Mouse (Mus musculus) heart, embryonic 13.5 days (tissue): Measurements from ENCODE around the gene Nop2. TPM values are rescaled to one million over a fixed set of nuclear protein-coding genes. Genes with fewer than 3 reads are reported as not detected.

ENCODE experiments used
- ATAC-seq: fragments of 200-750 bp; cut with Nextera tagmentation; 2 replicates; pipeline ENCODE4 v1.8.0; 2017; ENCODE audit warnings: moderate TSS enrichment; ENCODE audit not compliant: insufficient number of reproducible peaks, low FRiP score, low TSS enrichment; ENCODE audit errors: extremely low read depth
- H3K27ac ChIP-seq: fragments of 300-500 bp; sonication (generic); replicated peaks from 2 replicates; pipeline ENCODE4 v1.5.1; 2015; ENCODE audit warnings: moderate library complexity, mild to moderate bottlenecking, inconsistent platforms
- H3K27me3 ChIP-seq: fragments of 300-500 bp; sonication (generic); replicated peaks from 2 replicates; pipeline ENCODE4 v1.6.1; 2015; ENCODE audit warnings: mild to moderate bottlenecking, inconsistent platforms
- H3K36me3 ChIP-seq: fragments of 300-500 bp; sonication (generic); 2 replicates; pipeline ENCODE4 v1.6.1; 2015; ENCODE audit warnings: mild to moderate bottlenecking, inconsistent platforms
- H3K4me1 ChIP-seq: fragments of 300-500 bp; sonication (generic); 2 replicates; pipeline ENCODE4 v1.6.1; 2015; ENCODE audit warnings: inconsistent platforms
- H3K4me2 ChIP-seq: fragments of 300-500 bp; sonication (generic); 2 replicates; pipeline ENCODE4 v1.6.1; 2015; ENCODE audit warnings: inconsistent platforms, mild to moderate bottlenecking, moderate library complexity
- H3K4me3 ChIP-seq: fragments of 300-500 bp; sonication (generic); 2 replicates; pipeline ENCODE4 v1.5.1; 2015; ENCODE audit warnings: moderate library complexity, mild to moderate bottlenecking, inconsistent platforms
- H3K9ac ChIP-seq: fragments of 300-500 bp; sonication (generic); 2 replicates; pipeline ENCODE4 v1.6.1; 2015; ENCODE audit warnings: inconsistent platforms, mild to moderate bottlenecking, moderate library complexity
- H3K9me3 ChIP-seq: fragments of 300-500 bp; sonication (generic); 2 replicates; pipeline ENCODE4 v1.6.1; 2016; ENCODE audit warnings: inconsistent platforms
- WGBS: fragments of 180-500 bp; shearing (Covaris S2); methylation state at CpG from one replicate; pipeline ENCODE4 v1.1.7; 2015; ENCODE audit warnings: mixed read lengths; 5-methylcytosine and 5-hydroxymethylcytosine counted together
- polyA plus RNA-seq: library from polyadenylated mRNA; unstranded; fragments of >200 nt; fragmentation: Nextera tagmentation; extraction: Ambion mirVana; gene quantifications from 2 replicates; pipeline ENCODE4 v1.2.1, GENCODE M21; 2015

The Nop2 gene
- polyA plus RNA-seq, 1 experiment from 2014 or later: 42.7 TPM

GRCm38 (mm10) chr6:125145479-125145951 is 13.8 kb downstream of the Nop2 start:
- Histone ChIP-seq H3K9ac (peak overlapping the region; percentile 88), H3K9me3 (no peaks in the 10 kb centered on the region), H3K4me2 (peak overlapping the region; percentile 96), H3K27me3 (no peaks in the 10 kb centered on the region), H3K4me3 (peak overlapping the region; percentile 75), H3K4me1 (peaks cover 55% of the 10 kb centered on the region), H3K27ac (peak overlapping the region; percentile 96), H3K36me3 (peaks cover 40% of the 10 kb centered on the region)
- 0 out of 2 replicates have a peak, but pooled peaks have one; percentile 11 for ATAC-seq
- 1% methylated on average over 34 of the region's 35 CpGs for WGBS

DNA sequence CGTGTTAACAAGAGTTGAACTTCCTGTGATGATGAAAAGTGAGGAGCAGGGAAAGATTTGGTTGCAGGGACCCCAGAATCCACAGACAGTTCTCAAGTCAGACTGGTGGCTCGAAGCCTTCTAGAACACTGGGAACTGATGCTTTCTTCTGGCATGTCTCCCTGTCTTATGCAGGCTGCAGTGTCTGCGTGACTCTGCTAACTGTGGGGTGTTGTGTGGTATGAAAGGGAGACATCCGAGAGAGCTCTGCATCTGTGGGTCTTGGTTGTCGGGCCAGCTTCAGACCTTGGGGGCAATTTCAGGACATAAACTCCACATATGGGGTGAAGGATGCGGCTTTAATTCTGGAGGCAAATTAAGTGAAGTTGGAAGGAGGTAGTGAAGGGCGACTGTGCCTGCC is 14.4 kb downstream of the Nop2 start:
- no peaks in the 10 kb centered on the region for H3K27me3 ChIP-seq
- peak overlapping the region; percentile 96 for H3K4me2 ChIP-seq
- H3K27ac ChIP-seq: peak overlapping the region; percentile 96; the same call in 1 of the 2 replicates
- no peaks in the 10 kb centered on the region for H3K9me3 ChIP-seq
- H3K4me3 ChIP-seq: peak overlapping the region; percentile 75
- peak overlapping the region; percentile 88 for H3K9ac ChIP-seq
- H3K36me3 ChIP-seq: peaks cover 37% of the 10 kb centered on the region
- peaks cover 56% of the 10 kb centered on the region for H3K4me1 ChIP-seq
- WGBS: 53% methylated on average over 7 of the region's 7 CpGs
- no peak for ATAC-seq

DNA sequence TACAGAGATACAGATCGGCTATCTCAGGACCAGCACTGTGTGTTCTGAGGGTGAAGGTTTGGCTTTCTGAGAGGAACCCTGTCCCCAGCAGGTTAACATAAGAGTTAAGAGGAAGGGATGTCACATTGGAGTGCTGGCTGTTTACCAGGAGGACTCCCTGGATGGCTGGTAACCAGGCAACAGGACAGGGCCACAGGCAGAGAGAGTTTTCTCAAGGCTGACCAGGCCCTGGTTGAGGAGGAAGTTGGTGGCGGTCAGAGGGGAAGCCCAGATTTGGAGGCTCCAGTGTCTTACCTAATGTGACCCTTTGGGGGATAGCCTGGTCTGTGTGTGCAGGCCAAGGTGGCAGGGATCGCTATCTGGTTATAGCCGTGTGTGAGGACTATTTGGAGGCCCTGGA is 15.1 kb downstream of the Nop2 start:
- ATAC-seq: no peak
- Histone ChIP-seq H3K36me3 (peaks cover 37% of the 10 kb centered on the region), H3K27me3 (no peaks in the 10 kb centered on the region), H3K4me1 (peaks cover 56% of the 10 kb centered on the region), H3K9me3 (no peaks in the 10 kb centered on the region), H3K9ac (peak overlapping the region; percentile 88), H3K27ac (peak overlapping the region; percentile 96), H3K4me2 (peak overlapping the region; percentile 96), H3K4me3 (peak overlapping the region; percentile 75)
- WGBS: 55% methylated on average over 4 of the region's 4 CpGs

DNA sequence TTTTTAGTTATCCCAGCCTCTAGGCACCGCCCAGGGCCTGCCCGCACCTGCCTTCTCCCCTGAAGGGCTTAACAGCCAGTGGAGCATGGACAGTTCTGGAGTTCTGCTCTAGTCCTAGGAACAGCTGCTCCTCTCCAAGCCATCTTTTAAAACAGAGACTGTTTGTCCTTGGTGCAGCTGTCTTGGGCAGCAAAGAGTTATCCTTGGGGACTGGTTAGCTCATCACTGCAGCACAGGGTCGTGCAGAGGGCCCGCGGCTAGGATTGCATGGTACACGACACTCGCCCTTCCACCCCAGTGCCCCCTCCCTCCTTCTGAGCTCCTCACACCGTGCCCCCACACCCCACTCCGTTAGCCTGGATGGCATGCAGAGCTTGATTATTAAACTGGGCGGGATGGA is 15.6 kb downstream of the Nop2 start:
- Histone ChIP-seq H3K27ac (peak overlapping the region; percentile 96), H3K9ac (peak overlapping the region; percentile 88), H3K27me3 (no peaks in the 10 kb centered on the region), H3K4me3 (peak overlapping the region; percentile 75), H3K36me3 (peaks cover 37% of the 10 kb centered on the region), H3K4me2 (peak overlapping the region; percentile 96), H3K4me1 (peaks cover 59% of the 10 kb centered on the region), H3K9me3 (no peaks in the 10 kb centered on the region)
- no peak for ATAC-seq
- 45% methylated on average over 10 of the region's 10 CpGs for WGBS

GRCm38 (mm10) chr6:125148251-125148925 is 16.7 kb downstream of the Nop2 start:
- peak; percentile 34; the same call in 1 of the 2 replicates for ATAC-seq
- H3K4me3 ChIP-seq: peak overlapping the region; percentile 35
- peaks cover 59% of the 10 kb centered on the region for H3K4me1 ChIP-seq

DNA sequence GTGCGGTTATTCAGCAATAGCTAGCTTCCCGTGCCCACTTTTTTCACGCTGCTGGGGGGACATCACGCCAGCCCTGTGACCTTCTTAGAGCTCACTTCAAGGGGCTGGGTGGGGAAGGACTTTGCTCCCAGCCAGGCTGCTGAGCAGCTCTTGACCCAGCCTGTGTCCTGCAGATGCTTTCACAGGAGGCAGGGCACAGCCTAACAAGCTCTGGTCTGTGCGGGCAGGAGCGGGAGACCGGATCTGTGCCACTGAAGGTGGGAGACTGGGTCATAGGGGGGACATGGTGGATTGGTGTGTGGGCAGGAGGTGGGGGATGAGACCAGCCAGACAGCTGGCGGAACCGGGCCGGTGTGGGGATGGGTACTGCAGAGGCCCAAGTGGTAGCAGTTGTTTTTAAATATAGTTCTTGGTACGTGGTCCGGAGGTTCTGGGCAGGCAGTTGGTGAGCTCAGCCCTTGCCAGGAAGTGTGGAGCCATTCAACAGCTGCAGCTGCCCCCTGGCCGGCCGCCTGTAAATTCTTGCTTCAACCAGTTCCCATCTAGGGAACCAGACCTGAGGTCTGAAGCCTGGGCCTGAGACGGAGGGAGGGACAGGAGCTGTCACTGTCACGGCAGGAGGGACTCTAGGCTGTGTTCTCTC is 17.3 kb downstream of the Nop2 start:
- Histone ChIP-seq H3K36me3 (peaks cover 38% of the 10 kb centered on the region), H3K4me2 (peak overlapping the region; percentile 96), H3K27ac (peak overlapping the region; percentile 96), H3K27me3 (no peaks in the 10 kb centered on the region), H3K4me1 (peaks cover 59% of the 10 kb centered on the region), H3K4me3 (peak overlapping the region; percentile 35), H3K9ac (peak overlapping the region; percentile 88), H3K9me3 (no peaks in the 10 kb centered on the region)
- 47% methylated on average over 16 of the region's 16 CpGs for whole genome bisulfite sequencing
- ATAC-seq: no peak

More at GRCm38 (mm10) chr6:125148251-125148925, 16.7 kb downstream of the Nop2 start:
- no peaks in the 10 kb centered on the region for H3K9me3 ChIP-seq
- WGBS: 26% methylated on average over 18 of the region's 18 CpGs
- no peaks in the 10 kb centered on the region for H3K27me3 ChIP-seq
- H3K36me3 ChIP-seq: peaks cover 38% of the 10 kb centered on the region
- H3K9ac ChIP-seq: peak overlapping the region; percentile 88
- peak overlapping the region; percentile 96 for H3K4me2 ChIP-seq
- peak overlapping the region; percentile 96 for H3K27ac ChIP-seq

DNA sequence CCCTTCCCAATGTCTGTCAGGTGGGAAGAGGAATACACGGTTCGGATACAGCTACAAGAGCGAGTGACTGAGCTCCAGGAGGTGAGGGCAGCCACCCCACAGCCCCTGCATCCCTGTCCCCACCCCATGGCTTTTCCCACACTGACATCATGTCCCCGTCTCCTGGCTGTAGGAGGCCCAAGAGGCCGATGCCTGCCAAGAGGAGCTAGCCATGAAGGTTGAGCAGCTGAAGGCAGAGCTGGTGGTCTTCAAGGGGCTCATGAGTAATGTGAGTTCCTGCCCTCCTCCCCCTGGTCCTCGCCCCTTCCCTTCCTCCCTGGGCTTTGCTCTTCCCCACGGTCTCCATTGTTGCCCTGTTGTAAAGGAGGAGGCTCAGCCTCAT is 17.9 kb downstream of the Nop2 start:
- Histone ChIP-seq H3K4me1 (peaks cover 56% of the 10 kb centered on the region), H3K4me3 (no peak overlapping the region), H3K4me2 (peak overlapping the region; percentile 96)

GRCm38 (mm10) chr6:125152212-125153017 is 20.7 kb downstream of the Nop2 start:
- H3K4me3 ChIP-seq: no peak overlapping the region
- H3K27ac ChIP-seq: no peak overlapping the region
- H3K36me3 ChIP-seq: peaks cover 60% of the 10 kb centered on the region
- no peak for ATAC-seq
- H3K9ac ChIP-seq: no peak overlapping the region
- H3K4me1 ChIP-seq: peaks cover 34% of the 10 kb centered on the region
- no peaks in the 10 kb centered on the region for H3K27me3 ChIP-seq
- no peaks in the 10 kb centered on the region for H3K9me3 ChIP-seq
- 74% methylated on average over 22 of the region's 22 CpGs for WGBS
- no peak overlapping the region for H3K4me2 ChIP-seq

More for the DNA sequence above, 17.9 kb downstream of the Nop2 start:
- Histone ChIP-seq H3K27ac (peak overlapping the region; percentile 96), H3K27me3 (no peaks in the 10 kb centered on the region), H3K9ac (peak overlapping the region; percentile 88), H3K9me3 (no peaks in the 10 kb centered on the region), H3K36me3 (peaks cover 36% of the 10 kb centered on the region)
- ATAC-seq: no peak
- 61% methylated on average over 7 of the region's 7 CpGs for WGBS

DNA sequence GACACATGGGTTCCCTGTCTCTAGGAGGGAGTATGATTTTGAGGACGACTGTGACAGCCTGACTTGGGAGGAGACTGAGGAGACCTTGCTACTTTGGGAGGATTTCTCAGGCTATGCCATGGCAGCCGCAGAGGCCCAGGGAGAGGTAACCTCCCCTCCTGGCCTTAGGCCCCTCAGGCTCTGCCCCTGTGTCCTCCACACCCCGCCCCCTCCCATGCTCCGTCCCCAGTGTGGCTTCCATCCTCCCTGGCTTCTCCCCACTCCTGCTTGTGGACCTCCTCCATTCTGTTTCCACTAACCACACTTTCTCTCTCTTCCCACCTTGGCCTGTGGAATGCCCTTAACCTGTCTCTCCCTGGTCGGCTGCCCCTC is 21.3 kb downstream of the Nop2 start:
- no peak overlapping the region for H3K4me2 ChIP-seq
- ATAC-seq: no peak
- H3K4me1 ChIP-seq: peaks cover 28% of the 10 kb centered on the region
- H3K27ac ChIP-seq: no peak overlapping the region
- H3K36me3 ChIP-seq: peaks cover 66% of the 10 kb centered on the region
- H3K27me3 ChIP-seq: no peaks in the 10 kb centered on the region
- H3K4me3 ChIP-seq: no peak overlapping the region
- no peak overlapping the region for H3K9ac ChIP-seq
- H3K9me3 ChIP-seq: no peaks in the 10 kb centered on the region
- 73% methylated on average over 5 of the region's 5 CpGs for WGBS

DNA sequence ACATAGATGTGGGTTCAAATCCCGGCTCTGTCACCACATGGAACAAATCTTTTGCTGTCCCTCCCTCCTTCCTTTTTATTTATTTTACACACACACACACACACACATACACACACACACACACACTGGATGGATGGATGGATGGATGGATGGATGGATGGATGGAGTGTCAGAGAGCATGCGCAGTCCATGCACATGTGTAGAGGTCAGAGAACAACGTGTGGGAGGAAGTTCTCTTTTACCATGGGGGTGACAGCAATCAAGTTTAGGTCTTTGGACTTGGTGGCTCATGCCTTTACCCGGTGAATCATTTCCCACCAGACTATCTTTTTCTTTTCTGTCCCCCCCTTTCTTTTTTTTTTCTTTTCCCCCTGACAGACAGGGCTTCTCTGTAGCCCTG is 22.0 kb downstream of the Nop2 start:
- Histone ChIP-seq H3K9ac (no peak overlapping the region), H3K9me3 (no peaks in the 10 kb centered on the region), H3K27ac (no peak overlapping the region), H3K4me2 (no peak overlapping the region), H3K4me1 (peaks cover 21% of the 10 kb centered on the region), H3K4me3 (no peak overlapping the region), H3K36me3 (peaks cover 71% of the 10 kb centered on the region), H3K27me3 (no peaks in the 10 kb centered on the region)
- WGBS: 84% methylated on average over 4 of the region's 4 CpGs
- ATAC-seq: no peak

DNA sequence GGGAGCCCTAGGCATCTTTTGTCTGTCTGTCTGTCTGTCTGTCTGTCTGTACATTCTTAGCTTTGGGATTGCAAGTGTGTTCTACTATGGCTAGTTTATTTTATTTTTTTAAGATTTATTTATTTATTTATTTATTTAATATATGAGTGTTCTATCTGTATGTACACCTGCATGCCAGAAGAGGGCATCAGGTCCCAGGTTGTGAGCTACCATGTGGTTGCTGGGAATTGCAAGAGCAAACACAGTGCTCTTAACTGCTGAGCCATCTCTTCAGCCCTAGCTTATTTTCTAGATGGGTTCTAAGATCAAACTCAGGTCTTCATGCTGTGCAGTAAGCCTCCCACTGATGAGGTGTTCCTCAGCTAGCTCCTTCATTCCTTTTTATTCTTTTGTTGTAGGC is 22.8 kb downstream of the Nop2 start:
- H3K9me3 ChIP-seq: no peaks in the 10 kb centered on the region
- H3K27me3 ChIP-seq: no peaks in the 10 kb centered on the region
- no peak for ATAC-seq
- no peak overlapping the region for H3K4me2 ChIP-seq
- H3K4me3 ChIP-seq: no peak overlapping the region
- peaks cover 80% of the 10 kb centered on the region for H3K36me3 ChIP-seq
- no peak overlapping the region for H3K9ac ChIP-seq
- H3K27ac ChIP-seq: no peak overlapping the region
- H3K4me1 ChIP-seq: peaks cover 13% of the 10 kb centered on the region
